Mouse (Mus musculus) erythroblast, embryonic 14.5 days (primary cell): ENCODE results near the gene Sclt1.

ENCODE experiments used
- GATA1 ChIP-seq: IDR thresholded peaks from 2 replicates; pipeline ENCODE4 v1.6.1; 2012; ENCODE audit warnings: low read length, inconsistent platforms, mixed read lengths
- TAL1 ChIP-seq: IDR thresholded peaks from 3 replicates; pipeline ENCODE4 v1.6.1; 2012; ENCODE audit warnings: low read length, inconsistent platforms, mixed read lengths

DNA sequence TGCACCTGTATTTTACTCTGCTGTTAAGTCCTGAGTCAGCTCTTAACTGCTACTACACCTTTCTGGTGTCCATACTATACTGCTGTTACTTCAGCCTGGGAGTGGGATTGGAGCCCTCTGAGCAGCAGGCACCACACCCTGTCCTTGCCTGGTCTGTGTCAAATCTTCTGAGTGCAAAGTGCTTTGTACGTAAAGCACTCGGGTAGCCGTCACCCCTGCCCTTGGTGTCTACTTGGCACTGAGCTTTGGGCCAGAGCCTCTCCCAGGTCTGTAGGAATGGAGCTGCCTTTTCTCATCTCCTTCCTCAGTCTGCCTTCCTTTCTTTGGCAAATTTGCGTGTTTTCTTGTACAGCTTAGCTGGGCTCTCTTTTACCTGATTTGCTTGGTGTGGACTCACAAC, 152.3 kb downstream of the Sclt1 start:
- TF ChIP-seq TAL1 = no peak
- no peak for TF ChIP-seq GATA1
